Mouse (Mus musculus): ENCODE results near the gene Cped1. TPM values are rescaled to one million over a fixed set of nuclear protein-coding genes. Genes with fewer than 3 reads are reported as not detected.
"Not testable (repeated sequence)": the region's sequence is repeated elsewhere in the genome, so short reads cannot be mapped to it uniquely, and the experiment has no call there.

Cped1 gene
- polyA plus RNA-seq, 1 experiment from 2014 or later: 10.4 TPM

DNA sequence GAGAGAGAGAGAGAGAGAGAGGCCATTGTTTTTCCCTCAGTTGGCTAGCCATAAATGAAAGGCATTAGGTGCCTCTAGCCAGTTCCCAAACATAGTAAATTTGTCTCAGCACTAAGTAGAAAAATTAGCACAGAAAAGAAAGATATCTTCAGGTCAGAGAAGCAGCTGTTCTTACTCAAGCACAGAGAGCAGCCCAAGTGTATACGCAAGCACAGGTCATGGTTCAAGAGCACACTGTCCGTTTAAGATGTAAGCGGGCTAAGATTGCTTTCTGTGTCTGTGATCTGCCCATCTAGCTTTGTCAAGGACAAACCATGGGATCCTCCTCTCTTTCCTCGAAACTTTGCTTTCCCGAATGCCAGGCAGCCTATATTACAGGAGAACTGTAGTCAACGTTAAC, 249.4 kb downstream of the Cped1 start:
- DNase-seq (ENCODE audit: low spot score): no peak
- WGBS: 56% methylated on average over 6 of the region's 6 CpGs
- no peaks in the 10 kb centered on the region for H3K4me1 ChIP-seq (replicated peaks; ENCODE audit: control insufficient read depth, insufficient read depth)

DNA sequence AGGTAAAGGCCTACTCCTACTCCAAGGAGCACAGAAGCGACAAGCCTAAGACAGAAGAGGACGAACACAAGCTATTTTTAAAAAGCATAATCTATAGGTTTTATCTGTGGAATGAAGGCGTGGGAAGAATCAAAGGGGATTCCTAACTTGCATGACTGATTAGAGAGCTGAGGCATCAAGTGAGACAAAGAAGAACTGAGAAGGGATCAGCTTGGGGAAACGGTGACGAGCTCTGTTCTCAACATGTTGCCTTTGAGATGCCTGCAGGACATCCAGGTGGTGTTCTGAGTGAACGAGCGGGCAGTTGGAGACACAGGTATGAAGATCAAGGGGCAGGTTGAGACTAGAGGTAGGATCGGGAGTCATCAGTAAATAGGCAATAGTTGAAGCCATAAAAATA, 257.6 kb downstream of the Cped1 start:
- Histone ChIP-seq H3K27ac (replicated peaks) (no peak overlapping the region), H3K4me1 (replicated peaks; ENCODE audit: control insufficient read depth, insufficient read depth) (no peaks in the 10 kb centered on the region), H3K4me3 (ENCODE audit: low read depth, low read length) (no peak overlapping the region), H3K9ac (ENCODE audit: low read length) (no peak overlapping the region), H3K27me3 (ENCODE audit: control insufficient read depth, insufficient read depth, low read length) (no peaks in the 10 kb centered on the region), H3K9me3 (ENCODE audit: control insufficient read depth, low read length) (no peaks in the 10 kb centered on the region), H3K36me3 (ENCODE audit: control insufficient read depth, insufficient read depth, low read length) (no peaks in the 10 kb centered on the region), H3K4me2 (replicated peaks; ENCODE audit: low read depth) (no peak overlapping the region)
- DNase-seq (ENCODE audit: low spot score) (no peak), ATAC-seq (ENCODE audit: low FRiP score, low TSS enrichment) (no peak)
- TF ChIP-seq CTCF (IDR thresholded peaks at IDR 0.05; ENCODE audit: low read depth) (no peak), EP300 (optimal IDR thresholded peaks at IDR 0.05) (no peak)
- 69% methylated on average over 8 of the region's 8 CpGs for WGBS

More for the DNA sequence above, 249.4 kb downstream of the Cped1 start:
- Histone ChIP-seq H3K36me3 (ENCODE audit: control insufficient read depth, insufficient read depth, low read length) (no peaks in the 10 kb centered on the region), H3K4me2 (replicated peaks; ENCODE audit: low read depth) (no peak overlapping the region), H3K9ac (ENCODE audit: low read length) (no peak overlapping the region), H3K9me3 (ENCODE audit: control insufficient read depth, low read length) (no peaks in the 10 kb centered on the region), H3K27me3 (ENCODE audit: control insufficient read depth, insufficient read depth, low read length) (no peaks in the 10 kb centered on the region), H3K4me3 (ENCODE audit: low read depth, low read length) (no peak overlapping the region), H3K27ac (replicated peaks) (no peak overlapping the region)
- ATAC-seq (ENCODE audit: low FRiP score, low TSS enrichment): no peak
- TF ChIP-seq EP300 (optimal IDR thresholded peaks at IDR 0.05): no peak
- no peak for TF ChIP-seq CTCF (IDR thresholded peaks at IDR 0.05; ENCODE audit: low read depth)

DNA sequence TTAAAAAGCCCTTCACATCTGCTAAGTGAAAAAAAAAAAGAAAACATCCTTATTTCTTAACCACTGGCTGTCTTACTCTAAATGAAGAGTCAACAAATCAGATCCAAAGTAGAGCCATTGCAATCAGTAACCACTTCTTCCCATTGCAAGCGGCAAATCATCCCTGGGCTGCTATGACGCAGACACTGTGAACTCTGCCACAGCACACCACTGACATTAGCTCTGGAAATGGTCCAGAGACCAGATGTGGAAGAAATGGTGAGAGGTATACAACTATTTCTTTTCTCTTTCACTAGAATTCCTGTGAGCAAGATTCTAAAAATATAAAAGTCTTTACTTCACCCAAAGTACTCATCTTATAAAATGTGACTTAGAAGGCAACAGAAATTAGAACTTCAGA, 261.0 kb downstream of the Cped1 start:
- Histone ChIP-seq H3K4me2 (replicated peaks; ENCODE audit: low read depth) (no peak overlapping the region), H3K27ac (replicated peaks) (no peak overlapping the region), H3K4me3 (ENCODE audit: low read depth, low read length) (no peak overlapping the region), H3K9ac (ENCODE audit: low read length) (no peak overlapping the region), H3K9me3 (ENCODE audit: control insufficient read depth, low read length) (no peaks in the 10 kb centered on the region), H3K27me3 (ENCODE audit: control insufficient read depth, insufficient read depth, low read length) (no peaks in the 10 kb centered on the region), H3K4me1 (replicated peaks; ENCODE audit: control insufficient read depth, insufficient read depth) (no peaks in the 10 kb centered on the region), H3K36me3 (ENCODE audit: control insufficient read depth, insufficient read depth, low read length) (no peaks in the 10 kb centered on the region)
- no peak for ATAC-seq (ENCODE audit: low FRiP score, low TSS enrichment)
- DNase-seq (ENCODE audit: low spot score): no peak
- WGBS: 93% methylated on average over 2 of the region's 2 CpGs
- TF ChIP-seq EP300 (optimal IDR thresholded peaks at IDR 0.05): no peak
- no peak for TF ChIP-seq CTCF (IDR thresholded peaks at IDR 0.05; ENCODE audit: low read depth)

DNA sequence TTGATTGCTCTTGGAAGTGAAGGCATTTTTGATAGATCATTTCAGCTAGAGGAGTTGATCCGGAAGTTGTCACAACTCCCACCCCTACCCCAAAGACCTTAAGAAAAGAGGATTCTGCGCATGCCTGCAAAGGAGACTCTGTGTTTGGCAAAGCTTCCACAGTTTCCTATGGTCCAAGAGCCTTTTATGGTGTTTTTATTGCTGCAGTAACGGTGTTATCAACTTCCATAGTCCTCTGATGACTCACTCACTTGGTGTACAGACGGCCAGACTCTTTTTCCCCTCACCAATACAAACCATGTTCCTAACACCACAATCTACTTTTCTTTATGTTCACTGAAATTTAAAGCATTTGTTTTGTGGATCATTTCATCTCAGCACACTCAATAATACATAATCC, 273.1 kb downstream of the Cped1 start:
- no peaks in the 10 kb centered on the region for H3K4me1 ChIP-seq (replicated peaks; ENCODE audit: control insufficient read depth, insufficient read depth)
- H3K27me3 ChIP-seq (ENCODE audit: control insufficient read depth, insufficient read depth, low read length): no peaks in the 10 kb centered on the region
- no peak overlapping the region for H3K4me2 ChIP-seq (replicated peaks; ENCODE audit: low read depth)
- no peak for DNase-seq (ENCODE audit: low spot score)
- no peak overlapping the region for H3K4me3 ChIP-seq (ENCODE audit: low read depth, low read length)
- H3K9ac ChIP-seq (ENCODE audit: low read length): no peak overlapping the region
- TF ChIP-seq EP300 (optimal IDR thresholded peaks at IDR 0.05): no peak
- no peak for TF ChIP-seq CTCF (IDR thresholded peaks at IDR 0.05; ENCODE audit: low read depth)
- ATAC-seq (ENCODE audit: low FRiP score, low TSS enrichment): no peak
- H3K27ac ChIP-seq (replicated peaks): no peak overlapping the region
- H3K9me3 ChIP-seq (ENCODE audit: control insufficient read depth, low read length): no peaks in the 10 kb centered on the region
- WGBS: 54% methylated on average over 4 of the region's 4 CpGs
- no peaks in the 10 kb centered on the region for H3K36me3 ChIP-seq (ENCODE audit: control insufficient read depth, insufficient read depth, low read length)

DNA sequence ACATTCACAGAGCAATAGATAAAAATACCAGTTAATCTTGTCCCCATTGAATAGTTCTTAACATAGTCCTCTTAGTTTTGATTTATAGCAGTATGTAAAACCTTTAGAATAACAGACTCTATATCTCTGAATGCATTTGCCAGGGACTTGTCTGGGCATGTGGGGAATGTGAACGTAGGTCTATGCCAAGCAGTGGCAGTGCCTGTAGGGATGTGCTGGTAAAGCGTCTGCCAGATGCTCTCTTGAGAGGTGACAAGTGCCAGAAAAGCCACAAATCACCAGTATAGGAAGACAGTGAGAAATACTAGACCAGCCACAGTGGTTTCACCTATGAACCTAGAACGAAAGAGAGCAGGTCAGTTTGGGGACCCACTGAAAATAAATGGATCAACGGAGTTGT, 276.8 kb downstream of the Cped1 start:
- Histone ChIP-seq H3K36me3 (ENCODE audit: control insufficient read depth, insufficient read depth, low read length) (no peaks in the 10 kb centered on the region), H3K4me2 (replicated peaks; ENCODE audit: low read depth) (no peak overlapping the region), H3K27ac (replicated peaks) (no peak overlapping the region), H3K9ac (ENCODE audit: low read length) (no peak overlapping the region), H3K4me1 (replicated peaks; ENCODE audit: control insufficient read depth, insufficient read depth) (no peaks in the 10 kb centered on the region), H3K9me3 (ENCODE audit: control insufficient read depth, low read length) (no peaks in the 10 kb centered on the region), H3K4me3 (ENCODE audit: low read depth, low read length) (no peak overlapping the region), H3K27me3 (ENCODE audit: control insufficient read depth, insufficient read depth, low read length) (no peaks in the 10 kb centered on the region)
- DNase-seq (ENCODE audit: low spot score) (no peak), ATAC-seq (ENCODE audit: low FRiP score, low TSS enrichment) (peak; percentile 64; the same call in 1 of the 2 replicates)
- WGBS: 51% methylated on average over 4 of the region's 4 CpGs
- TF ChIP-seq CTCF (IDR thresholded peaks at IDR 0.05; ENCODE audit: low read depth) (no peak), EP300 (optimal IDR thresholded peaks at IDR 0.05) (no peak)

DNA sequence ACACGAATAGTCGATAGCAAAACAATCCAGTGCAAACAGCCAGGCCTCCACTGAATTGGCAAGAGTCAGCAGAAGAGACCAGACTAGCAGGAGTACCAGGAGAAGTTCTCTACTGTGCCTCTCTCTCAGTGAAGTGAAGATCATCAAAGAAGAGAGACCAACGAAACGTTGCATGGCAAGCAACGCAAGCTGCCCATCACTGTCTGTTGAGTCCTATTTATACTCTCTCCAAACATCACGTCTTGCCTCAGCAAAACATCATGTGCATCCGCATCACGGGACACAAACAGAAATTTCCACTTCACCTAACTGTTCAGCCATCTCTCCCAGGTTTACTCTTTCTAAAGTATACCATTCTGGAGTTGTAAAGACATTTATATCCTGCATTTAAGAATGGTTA, 278.4 kb downstream of the Cped1 start:
- 83% methylated on average over 8 of the region's 8 CpGs for WGBS

More for the DNA sequence above, 278.4 kb downstream of the Cped1 start:
- H3K4me3 ChIP-seq (ENCODE audit: low read depth, low read length); H3K36me3 ChIP-seq (ENCODE audit: control insufficient read depth, insufficient read depth, low read length); H3K4me2 ChIP-seq (replicated peaks; ENCODE audit: low read depth); ATAC-seq (ENCODE audit: low FRiP score, low TSS enrichment); DNase-seq (ENCODE audit: low spot score); H3K9ac ChIP-seq (ENCODE audit: low read length); H3K4me1 ChIP-seq (replicated peaks; ENCODE audit: control insufficient read depth, insufficient read depth); H3K27ac ChIP-seq (replicated peaks); H3K9me3 ChIP-seq (ENCODE audit: control insufficient read depth, low read length); H3K27me3 ChIP-seq (ENCODE audit: control insufficient read depth, insufficient read depth, low read length): not testable (repeated sequence)
